ENCODE assay signal across 8 mouse cellular contexts in the genomic region with DNA sequence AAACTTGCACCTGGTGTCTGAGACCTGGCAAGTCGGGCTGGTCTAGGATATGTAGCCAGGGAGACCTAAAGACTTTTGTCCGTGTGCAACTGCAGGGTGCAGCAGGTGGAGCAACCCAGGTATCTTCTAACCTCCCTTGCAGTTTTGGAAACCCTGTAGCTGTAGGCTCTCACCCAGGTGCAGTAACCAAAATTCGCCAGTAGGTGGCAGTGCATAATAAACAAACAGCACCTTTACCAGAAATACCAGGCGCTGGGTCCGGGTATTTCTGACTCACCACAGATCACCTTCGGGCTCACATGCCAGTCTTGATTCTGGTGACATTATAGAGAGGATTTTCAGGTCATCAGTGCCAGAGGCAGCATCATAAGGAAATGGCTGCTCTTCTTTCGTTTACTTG. TPM values are rescaled to one million over a fixed set of nuclear protein-coding genes. Genes with fewer than 3 reads are reported as not detected.
DNase-seq lines count a peak whose midpoint lies in the region; TF ChIP-seq lines count a peak whose summit lies in the region.

No protein-coding gene starts in this region.

- no peak overlapping the region for H3ac ChIP-seq in C2C12 (ENCODE audit: control insufficient read depth, insufficient read length, low read depth)

- peak; percentile 49 for DNase-seq in WW6 (ENCODE audit: low read depth, low spot score)
- DNase-seq in cerebellum, postnatal 36 days, result peak; percentile 85 to 91
- DNase-seq in gastrocnemius, postnatal 14 days, result peak; percentile 67
- DNase-seq in kidney, postnatal 36 days, result peak; percentile 79 to 90
- DNase-seq in lung, adult 18-20 months, result peak; percentile 64 to 75
- DNase-seq in ovary, postnatal 36 days (ENCODE audit: low spot score), result peak; percentile 60
- peak; percentile 84 for DNase-seq in thymus, postnatal 25 days

- no peaks in the 10 kb centered on the region for H3K36me3 ChIP-seq in C2C12 (ENCODE audit: control insufficient read depth, insufficient read depth)

- intact Hi-C loops in gastrocnemius, postnatal 14 days (cut with DNase I; ENCODE audit: low total_unique reads), result loop anchor here (5.0 kb wide), 1 partner anchor 222 kb away; no protein-coding TSS in a partner anchor

- no peaks in the 10 kb centered on the region for H3K79me2 ChIP-seq in C2C12 (ENCODE audit: control insufficient read depth, insufficient read depth)

- H3K27me3 ChIP-seq in C2C12 (ENCODE audit: control insufficient read depth, insufficient read depth, insufficient read length), result peaks cover 73% of the 10 kb centered on the region

- H3K79me3 ChIP-seq in C2C12 (ENCODE audit: low read depth), result no peaks in the 10 kb centered on the region

- TF ChIP-seq CTCF in C2C12 (IDR thresholded peaks at IDR 0.05; ENCODE audit: control insufficient read depth, insufficient read depth, insufficient read length), result peak; percentile 60

- no peak overlapping the region for H3K4me3 ChIP-seq in C2C12 (ENCODE audit: insufficient read depth, poor library complexity, severe bottlenecking)

TF ChIP-seq in C2C12, 6 proteins besides CTCF, POLR2A, EP300 and RAD21:
- no peak for TF ChIP-seq MYOD1 (IDR thresholded peaks at IDR 0.05; ENCODE audit: control insufficient read depth, insufficient read length, low read depth)
- TF ChIP-seq USF1 (IDR thresholded peaks at IDR 0.05; ENCODE audit: low read depth), result no peak
- no peak for TF ChIP-seq MAX (IDR thresholded peaks at IDR 0.05)
- TF ChIP-seq MYOG (IDR thresholded peaks at IDR 0.05; ENCODE audit: control insufficient read depth, extremely low read depth, insufficient read length), result no peak
- TF ChIP-seq FOSL1 (IDR thresholded peaks at IDR 0.05; ENCODE audit: insufficient read depth, low read length, poor library complexity, severe bottlenecking), result no peak
- no peak for TF ChIP-seq CEBPB (IDR thresholded peaks at IDR 0.05; ENCODE audit: low read depth)

RNA-seq across cellular contexts. Expression of gene Ak8, which starts 55.5 kb away (rescaled TPM):
- 0.04 TPM for polyA plus RNA-seq in C2C12 (2012; fragmentation: generic; extraction: Trizol)
- not detected for total RNA-seq in gastrocnemius, postnatal 14 days (2021)

RNA-seq across cellular contexts. Expression of gene Spaca9, which starts 55.9 kb away (rescaled TPM):
- polyA plus RNA-seq in C2C12 (2012; fragmentation: generic; extraction: Trizol), result 0.96 TPM
- total RNA-seq in gastrocnemius, postnatal 14 days (2021), result not detected
